Mouse (Mus musculus) olfactory bulb, adult 2 months (tissue): ENCODE measurements around the gene Pagr1b.

Source experiments
- CTCF ChIP-seq: fragments of 200-500 bp; IDR thresholded peaks from 2 replicates; pipeline ENCODE4 v1.5.1; 2012; ENCODE audit warnings: low read depth, mild to moderate bottlenecking, low read length, moderate library complexity; ENCODE audit not compliant: insufficient read depth
- POLR2A ChIP-seq: fragments of 200-500 bp; IDR thresholded peaks from 2 replicates; pipeline ENCODE4 v1.6.1; 2012; ENCODE audit warnings: mild to moderate bottlenecking, low read depth, low read length, moderate library complexity; ENCODE audit not compliant: insufficient read depth

DNA sequence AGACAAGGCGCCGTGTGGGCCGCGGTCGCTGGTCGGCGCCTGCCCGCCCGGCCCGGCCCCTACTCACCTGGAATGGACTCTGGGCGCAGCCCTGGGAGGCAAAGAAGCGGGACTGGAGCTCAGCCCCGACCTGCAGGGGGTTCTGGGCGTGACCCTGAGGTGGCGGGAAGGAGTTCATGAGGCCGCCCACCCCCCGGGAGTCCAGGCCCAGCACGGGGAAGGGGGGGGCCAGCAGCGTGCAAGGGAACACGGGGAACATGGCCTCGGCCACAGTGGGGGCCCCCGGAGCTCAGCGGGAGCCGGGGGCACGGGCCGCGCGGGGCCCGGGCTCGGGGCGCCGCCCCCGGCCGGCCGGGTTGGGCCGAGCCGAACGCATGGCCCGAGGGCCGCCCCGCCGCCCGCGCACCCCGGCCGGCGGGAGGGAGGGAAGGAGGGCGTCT is 9.9 kb upstream of the Pagr1b start:
- TF ChIP-seq CTCF: no peak
- no peak for TF ChIP-seq POLR2A
